Mouse (Mus musculus): ENCODE measurements around the gene Cryba4. TPM values are rescaled to one million over a fixed set of nuclear protein-coding genes. Genes with fewer than 3 reads are reported as not detected.

Gene Cryba4
- total RNA-seq, 1 experiment from 2014 or later: 16.2 TPM

DNA sequence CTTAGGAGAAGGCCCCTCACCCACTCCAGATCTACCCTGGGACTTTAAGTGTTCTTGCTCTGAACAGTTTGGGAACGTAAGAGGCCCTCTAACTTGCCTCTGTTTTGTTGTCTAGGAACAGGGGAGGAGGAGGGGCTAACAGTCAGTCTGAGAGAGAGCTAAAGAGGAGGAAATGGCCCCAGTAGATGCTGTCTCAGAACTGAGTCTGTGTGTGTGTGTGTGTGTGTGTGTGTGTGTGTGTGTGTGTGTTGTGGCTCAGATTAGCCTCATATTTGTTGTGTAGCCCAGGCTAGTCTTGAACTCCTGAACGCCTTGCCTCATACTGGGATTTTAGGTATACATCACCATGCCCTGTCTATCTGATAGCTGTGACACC is 34.3 kb upstream of the Cryba4 start:
- DNase-seq: no peak

DNA sequence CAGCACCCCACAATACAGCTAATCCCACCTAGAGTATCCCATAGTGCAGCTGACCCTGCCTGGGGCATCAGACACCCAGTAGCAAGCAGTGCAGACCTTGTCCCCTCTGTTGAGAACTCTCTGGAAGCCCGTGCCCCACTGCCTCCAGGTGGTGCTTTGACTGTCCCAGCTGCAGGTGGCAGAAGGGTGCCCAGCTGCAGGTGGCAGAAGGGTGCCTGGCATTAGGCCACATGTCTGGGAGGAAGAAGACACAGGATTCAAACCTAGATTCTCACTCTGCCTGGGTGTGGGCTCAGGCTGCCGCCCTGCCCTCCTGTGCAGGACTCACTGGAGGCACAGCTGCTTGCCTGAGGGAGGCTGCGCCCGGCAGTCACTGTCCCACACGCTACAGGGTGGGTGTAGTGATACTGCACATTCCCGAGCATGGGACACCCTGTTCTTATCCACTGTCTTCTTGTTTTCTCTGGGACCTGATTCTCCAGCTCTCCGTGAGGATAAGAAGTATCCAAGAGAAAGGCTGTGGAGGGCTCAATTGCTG is 33.3 kb upstream of the Cryba4 start:
- DNase-seq: no peak

DNA sequence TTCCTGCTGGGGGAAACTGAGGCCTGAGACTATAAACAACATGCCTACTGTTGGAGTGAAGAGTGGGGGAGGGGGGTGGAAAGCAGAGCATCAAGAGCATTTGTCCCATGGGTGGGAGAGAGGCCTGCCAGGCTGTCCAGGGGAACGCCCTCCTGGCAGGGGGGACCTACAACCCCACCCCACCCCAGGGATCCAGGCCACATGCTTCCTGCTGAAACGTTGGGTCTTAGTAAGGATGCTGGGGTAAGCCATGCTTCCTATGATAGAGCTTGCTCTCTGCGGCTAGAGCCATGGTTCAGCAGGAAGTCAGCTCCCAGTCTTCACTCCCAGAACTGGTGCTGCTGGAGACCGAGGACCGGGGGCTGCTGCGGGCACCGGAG is 31.9 kb upstream of the Cryba4 start:
- peak; percentile 20 for DNase-seq

DNA sequence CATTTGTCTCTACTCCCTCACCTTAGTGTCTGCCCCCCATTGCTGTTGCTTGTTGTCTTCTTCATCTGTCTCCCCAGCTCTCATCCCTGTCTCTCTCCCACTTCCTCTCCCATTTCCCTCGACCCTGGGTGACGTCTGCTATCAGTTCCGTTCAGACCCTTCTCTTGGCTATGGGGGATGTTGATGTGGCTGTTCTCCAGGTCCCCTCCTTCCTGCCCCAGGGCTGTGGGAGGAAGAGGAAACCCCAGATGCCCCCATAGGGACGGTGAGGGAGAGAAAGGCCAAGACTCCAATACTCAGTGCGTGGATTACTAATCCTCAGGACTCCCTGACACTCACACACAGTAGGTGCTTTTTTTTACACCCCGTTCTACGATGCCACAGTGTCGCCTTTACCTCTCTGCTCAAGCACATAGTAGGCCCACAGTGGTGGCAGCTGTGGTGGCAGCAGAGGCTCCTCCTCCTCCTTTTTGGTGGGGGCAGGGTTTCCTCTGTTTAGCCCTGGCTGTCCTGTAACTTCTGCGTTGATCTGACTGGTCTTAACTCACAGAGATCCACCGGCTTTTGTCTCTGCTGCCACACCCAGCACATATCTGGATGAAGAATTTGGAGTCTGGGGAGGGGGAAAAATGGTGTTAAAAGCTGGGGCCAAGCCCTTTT is 31.4 kb upstream of the Cryba4 start:
- peak; percentile 45 for DNase-seq

DNA sequence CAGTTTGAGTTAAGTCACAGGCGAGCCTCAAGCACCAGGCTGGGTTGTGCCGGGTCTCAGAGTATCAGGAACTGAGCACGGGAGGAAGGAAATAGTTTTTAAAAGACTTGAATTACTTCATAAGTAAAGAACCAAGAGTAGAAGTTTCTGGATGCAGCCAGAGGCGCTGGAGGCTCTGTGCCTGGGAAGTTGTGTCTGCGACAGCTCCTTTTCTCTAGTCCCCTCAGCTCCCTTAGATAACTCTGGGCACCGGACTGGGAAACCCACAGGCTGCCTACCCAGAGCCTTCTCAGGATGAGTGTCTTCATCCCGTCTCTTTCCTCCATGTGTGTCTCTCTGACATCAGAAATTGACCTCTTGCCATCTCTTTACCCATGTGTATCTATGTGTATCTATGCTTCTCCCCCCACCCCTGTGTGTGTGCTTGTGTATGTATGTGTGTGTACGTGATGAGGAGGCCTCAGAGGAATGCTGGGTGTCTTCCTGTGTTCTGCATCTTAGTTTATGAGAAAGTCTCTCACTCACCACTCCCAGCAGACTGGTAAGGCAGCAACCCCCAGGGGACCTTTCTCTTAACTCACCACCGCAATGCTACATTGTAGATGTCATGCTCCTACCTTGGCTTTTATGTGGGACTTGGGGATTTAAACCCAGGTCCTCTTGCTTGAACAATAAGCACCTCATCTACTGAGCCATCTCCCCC is 30.6 kb upstream of the Cryba4 start:
- peak; percentile 4 for DNase-seq

DNA sequence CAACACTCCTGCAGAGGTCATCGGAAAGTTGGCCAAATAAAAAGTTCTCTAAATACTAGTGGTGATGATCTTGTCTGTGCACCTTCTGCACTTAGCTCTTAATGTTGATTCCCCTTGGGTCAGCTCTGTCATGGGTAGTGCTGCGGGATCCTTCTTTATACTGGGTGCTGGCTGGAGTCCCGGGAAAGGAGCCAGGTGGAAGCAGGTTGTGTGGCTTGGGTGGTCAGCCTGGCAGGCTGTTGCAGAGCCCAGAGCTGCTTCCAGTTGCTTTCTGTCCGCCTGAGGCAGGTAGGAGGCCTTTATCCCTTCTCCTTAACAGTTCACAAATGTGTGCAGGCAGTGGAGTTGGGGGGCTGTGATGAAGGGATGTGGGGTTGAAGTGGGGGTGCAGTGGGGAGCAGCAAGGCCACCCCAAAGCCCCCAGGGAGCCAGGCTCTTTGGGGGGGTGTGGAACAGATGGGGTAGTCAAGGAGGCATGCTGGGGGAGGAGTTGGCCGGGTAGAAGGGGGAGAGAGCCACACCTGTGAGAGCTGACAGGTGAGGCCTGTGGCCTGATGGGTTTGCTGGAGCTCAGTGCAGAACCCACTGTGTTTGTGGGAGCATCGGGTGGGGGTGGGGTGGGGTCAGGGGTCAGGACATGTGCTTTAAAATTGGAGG is 29.9 kb upstream of the Cryba4 start:
- DNase-seq: no peak

DNA sequence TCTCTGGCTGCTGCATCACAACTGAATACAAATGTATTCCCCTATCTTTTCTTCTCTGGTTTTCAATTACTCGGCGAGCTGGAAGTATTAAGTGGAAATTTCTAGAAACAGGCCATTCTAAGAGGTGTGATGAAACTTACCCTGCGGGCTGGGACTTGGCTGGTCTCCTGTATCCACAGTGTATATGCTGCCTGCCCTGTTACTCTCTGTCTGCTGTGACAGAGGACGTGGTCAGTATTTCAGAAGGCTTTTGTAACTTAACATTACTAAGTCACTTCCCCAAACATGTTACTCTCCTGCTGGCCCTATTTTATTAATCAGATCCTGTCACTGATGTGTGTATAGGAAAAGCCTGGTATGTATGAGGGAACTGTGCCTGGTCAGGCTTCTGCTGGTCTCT is 29.4 kb upstream of the Cryba4 start:
- DNase-seq: no peak

DNA sequence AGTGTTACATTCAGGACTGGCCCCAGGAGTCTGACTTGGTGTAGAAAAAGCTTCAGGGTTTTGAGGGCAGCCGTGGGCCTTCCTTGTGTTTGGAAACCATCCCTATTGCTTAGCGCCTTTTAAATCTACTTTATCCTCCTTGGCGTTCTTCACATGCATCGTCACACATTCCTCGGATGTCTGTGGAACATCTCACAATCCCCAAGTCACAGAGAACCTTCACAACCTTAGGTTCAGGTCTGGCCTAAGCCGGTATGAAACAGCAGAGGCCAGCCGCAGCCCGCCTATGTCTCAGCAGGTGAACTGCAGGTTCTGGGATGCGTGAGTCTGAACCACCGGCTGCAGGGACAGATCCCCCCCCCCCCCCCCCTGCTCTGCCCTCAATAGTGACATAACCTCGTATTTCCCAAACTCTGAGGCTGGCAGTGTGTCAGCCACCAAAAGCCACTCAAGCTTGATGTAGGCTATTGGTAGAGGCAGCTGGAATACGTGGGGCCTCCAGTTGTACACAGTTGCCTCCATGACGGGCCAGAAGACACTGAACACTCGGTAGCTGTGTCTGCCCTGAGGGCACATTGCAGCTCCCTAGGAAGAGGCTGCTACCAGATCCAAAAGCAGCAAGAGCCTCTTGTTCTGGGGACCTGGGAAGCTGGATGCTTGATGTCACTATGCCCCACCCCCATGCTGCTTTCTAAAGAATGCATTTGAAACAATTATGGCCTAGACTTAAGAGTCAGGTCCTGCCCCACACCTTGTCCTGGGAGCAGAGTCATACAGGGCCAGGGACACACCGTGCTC is 28.7 kb upstream of the Cryba4 start:
- peak; percentile 59 for DNase-seq

DNA sequence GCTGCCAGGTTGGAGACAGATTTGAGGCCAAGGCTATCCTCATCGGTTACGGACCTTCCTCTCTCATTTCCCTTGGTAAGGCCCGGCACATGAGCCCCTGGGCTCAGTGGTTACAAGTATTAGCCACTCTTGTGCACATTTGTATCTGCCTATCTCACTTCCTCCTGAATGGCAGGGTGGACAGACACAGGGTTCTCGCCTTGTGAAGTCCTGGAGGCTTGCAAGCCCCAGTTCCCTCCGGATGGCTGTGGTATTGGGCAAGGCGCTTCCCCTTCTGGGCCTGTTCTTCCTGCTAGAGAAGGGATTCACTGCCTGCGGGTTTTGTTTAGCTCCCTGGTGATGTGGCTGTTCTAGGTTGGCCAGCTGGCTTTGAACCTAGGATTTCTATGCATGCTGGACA is 27.8 kb upstream of the Cryba4 start:
- DNase-seq: peak; percentile 49

DNA sequence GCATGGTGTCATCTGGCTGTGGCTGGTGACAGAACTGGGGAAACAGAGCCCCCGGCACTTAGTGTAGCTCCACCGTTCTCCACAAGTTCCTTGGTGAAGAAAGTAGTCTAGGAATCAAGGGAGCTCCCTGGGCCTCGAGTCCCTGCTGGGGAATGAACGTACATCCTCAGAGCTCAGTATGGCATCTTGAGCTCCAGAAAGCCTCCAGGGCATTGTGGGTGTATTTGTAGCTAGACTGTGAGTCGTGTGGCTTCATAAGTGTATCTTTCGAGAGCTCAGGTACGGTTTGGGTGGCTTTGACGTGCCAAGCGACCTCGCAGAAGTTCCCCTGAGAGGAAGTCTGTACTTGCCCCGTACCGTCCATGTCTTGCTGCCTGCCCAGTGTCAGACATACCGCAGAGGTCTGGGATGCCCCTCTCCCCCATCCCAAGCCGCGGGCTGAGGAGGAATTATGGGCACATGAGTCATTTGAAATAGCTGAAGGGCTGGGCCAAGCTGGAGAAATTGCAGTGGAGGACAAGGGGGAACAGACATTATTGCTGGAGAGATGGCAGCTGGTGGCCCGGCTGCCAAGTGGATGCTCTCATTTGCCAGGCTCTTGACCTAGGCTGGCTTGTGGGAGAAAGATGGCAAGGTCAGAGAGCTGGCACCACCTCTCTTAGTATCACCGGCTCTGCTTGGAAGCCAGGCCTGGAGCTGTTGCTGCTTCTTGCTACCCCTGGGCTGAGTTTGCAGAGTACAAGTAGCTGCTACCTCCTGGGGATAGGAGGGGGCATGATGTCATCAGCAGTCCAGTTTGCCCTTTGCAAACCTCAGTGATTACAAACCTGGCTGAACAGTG is 27.1 kb upstream of the Cryba4 start:
- DNase-seq: peak; percentile 78

DNA sequence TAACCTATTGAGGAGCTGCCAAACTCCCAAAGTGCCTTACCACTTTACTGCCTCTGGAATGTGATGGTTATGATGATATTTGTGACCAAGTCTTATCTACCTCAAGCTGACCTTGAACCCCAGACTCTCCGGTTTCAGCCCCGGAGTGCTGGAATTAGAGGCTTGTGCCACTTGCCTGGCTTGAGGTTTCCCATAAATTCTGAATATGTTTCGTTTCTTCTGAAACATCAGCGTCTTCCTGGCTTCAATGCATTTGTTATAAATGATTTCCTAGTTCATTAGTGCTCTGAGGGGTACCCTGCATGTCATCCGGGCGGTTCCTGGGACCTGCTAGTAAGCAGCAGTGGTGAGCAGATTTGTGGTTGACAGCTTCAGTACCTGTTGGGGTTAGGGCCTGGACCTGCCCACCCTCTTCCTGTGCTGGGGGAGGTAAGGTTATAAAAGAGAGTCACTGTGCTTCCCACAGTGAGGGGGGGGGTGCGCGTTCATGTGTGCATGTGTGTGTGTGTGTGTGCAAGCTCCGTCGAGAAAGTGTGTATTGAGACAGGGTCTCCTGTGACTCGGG is 25.7 kb upstream of the Cryba4 start:
- DNase-seq: no peak

DNA sequence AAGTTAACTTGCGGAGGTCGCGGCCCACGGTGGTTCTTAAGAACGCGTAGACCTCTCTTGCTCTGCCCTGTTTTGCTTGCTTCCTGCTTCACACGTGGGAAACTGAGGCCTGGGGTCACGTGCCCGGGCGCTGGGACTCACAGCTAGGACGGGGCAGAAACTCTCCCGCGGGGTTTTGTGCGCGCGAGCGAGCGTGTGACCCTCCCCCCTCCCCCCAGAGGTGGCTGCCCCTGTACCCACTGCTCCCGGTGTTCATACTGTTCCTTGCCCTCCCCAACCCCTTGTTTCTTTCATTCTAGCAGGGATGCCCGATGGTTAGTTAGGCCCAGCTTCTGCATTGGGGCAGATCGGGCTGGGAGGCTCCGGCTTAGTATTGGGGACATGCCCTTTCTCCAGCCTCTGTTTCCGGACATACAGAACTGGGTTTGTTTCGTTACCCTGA is 24.6 kb upstream of the Cryba4 start:
- DNase-seq: no peak

DNA sequence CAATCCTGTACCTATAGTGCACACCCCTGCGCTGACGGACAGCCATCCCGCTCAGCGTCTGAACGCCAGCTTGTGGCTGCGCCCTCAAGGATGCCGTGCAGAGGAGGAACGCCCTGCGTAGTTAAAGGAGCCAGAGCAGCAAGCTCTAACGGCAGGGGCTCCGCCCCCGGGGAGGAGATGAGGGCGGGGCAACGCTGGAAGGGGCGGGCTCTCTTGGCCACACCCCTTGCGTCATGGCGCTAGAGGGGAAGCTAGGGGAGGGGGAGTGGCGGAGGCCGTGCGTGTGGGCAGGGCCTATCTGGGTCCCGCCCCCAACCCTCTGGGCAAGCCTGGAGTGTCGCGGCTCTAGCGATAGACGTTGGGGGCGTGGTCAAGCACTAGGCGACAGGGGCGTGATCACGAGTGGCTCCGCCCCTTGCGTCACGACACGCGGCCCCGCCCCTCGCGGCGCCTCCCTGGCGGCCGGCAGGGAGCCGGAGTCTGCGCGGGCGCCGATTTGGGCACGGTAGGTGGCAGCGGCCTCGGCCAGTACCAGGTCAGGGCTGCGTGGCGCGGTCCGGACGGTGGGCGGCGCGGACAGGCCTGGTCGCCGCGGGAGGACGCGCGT is 24.1 kb upstream of the Cryba4 start, which contains the start of gene Tpst2:
Tpst2 (plus strand) TSS at position 425 of the 607 bp plus-strand sequence.
- peak; percentile 100 for DNase-seq

DNA sequence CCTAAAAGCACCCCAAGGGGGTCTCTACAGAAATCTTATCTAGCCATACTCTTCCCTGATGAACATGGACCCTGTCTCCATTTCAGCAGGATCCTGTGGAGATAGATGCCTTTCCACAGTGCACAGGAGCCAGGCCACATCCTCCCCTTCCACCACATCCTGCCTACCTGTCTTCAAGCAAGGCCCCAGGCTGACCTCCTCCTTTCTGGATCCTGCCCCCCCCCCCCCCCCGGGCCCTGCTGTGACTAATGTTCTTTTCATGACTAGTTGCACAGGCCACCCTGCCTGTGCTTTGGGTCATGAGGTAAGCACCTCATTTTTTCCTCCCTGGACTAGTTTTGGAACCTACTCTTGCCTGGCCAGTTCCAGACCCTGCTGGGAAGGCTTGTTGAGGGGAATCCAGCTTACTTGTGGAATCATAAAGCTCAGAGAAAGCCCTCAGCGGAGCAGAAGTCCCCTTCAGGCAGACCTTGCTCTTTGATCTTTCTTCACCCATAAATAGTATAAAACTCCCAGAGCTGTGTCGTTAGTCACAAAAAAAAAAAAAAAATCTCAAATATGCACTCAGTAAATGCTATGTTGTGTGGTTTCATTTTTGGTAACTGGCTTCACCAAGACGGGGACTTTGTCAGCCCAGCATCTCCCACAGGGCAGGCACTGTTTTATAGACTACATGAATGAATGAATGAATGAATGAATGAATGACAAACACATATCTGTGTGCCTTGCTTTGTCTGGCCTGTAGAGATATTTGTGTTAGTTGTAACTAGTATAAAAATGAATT is 22.9 kb upstream of the Cryba4 start:
- DNase-seq: no peak

DNA sequence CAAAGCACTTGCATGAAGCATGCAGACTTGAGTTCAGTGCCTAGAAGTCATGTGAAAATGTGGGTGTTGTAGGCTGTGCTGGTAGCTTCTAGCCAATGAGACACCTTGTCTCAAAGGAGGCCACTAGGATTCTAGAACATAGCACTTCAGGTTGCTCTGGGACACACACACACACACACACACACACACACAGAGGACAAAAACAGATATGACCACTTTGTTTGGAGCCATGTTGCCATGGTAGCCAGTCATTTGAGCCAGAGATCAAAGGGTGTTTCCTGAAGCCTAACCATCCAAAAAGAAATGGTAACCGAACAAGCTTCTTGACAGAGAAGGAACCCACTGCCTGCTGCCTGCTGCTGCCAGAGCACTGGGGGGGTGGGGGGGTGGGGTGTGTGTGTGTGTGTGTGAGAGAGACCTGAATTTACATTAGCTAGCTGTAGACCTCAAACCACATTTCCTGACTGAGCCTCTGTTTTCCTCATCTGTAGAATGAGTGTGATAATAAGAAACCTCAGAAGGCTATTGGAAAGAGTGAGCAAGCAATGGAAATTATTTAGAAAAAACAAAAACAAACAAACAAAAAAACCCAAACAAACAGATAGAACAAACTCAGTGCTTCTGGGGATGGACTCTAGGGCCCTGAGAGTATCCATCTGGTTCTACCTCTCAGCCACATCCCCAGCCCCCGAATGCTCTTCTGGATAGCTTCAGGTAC is 21.6 kb upstream of the Cryba4 start:
- no peak for DNase-seq

DNA sequence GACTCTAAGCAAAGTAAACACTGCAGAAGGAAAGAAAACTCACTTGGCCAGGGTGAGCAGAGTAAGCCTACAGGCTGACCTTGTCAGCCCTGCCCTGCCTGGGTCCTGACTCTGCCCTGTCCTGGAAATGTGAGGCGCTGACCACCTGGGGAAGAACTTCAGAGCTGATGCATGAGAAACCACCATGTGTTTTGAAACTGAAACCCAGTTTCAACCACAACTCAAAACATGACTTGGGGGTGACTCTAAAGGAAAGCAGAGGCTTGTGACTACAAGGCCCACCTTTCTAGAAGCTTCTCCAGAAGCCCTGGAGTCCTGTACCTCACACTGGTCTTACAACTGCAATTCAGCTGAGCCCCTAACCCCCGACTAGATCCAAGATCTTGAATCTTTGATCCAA is 20.6 kb upstream of the Cryba4 start:
- DNase-seq: no peak

DNA sequence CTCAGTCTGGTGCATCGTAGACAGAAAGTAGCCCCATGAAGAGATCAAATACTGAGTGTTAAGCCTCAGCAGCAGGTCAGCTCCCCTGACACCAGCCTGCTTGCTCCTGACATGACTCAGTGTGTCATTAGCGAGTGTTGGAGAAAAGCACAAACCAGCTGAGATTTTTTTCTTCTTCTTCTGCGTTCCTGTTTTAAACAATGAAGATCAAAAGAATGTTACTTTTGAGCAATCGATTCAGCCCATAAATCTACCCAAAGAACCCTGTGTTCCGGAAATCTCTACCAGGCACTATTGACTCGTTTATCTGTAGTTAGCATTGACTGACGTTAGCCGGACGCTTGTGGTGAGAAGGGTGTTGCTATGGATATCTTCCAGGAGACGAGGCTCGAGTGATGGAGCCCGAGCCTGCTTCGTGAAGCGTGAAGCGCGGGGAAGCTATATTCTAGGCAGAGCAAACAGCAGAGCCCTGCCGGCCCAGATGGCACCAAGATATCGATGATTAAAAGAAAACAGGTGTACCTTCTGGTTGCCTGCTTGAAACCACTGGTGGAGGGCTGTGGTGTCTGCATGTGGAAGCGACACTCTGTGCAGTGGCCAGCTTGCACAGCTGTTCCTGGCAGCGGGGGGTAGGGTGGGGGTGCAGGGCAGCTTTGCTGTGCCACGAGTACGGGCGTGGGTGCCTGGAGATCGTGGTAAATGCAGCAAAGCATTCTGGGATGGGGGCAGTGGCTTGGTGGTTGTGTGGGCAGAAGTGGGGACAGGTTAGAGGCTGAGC is 18.6 kb upstream of the Cryba4 start:
- no peak for DNase-seq
